Mouse (Mus musculus) cerebral cortex, adult 2 months (tissue): ENCODE measurements around the gene Jade3.

ENCODE experiments used
- WGBS: fragments of 180-500 bp; shearing (Covaris S2); methylation state at CpG from one replicate; pipeline ENCODE4 v1.1.7; 2018; 5-methylcytosine and 5-hydroxymethylcytosine counted together

Gene Jade3

DNA sequence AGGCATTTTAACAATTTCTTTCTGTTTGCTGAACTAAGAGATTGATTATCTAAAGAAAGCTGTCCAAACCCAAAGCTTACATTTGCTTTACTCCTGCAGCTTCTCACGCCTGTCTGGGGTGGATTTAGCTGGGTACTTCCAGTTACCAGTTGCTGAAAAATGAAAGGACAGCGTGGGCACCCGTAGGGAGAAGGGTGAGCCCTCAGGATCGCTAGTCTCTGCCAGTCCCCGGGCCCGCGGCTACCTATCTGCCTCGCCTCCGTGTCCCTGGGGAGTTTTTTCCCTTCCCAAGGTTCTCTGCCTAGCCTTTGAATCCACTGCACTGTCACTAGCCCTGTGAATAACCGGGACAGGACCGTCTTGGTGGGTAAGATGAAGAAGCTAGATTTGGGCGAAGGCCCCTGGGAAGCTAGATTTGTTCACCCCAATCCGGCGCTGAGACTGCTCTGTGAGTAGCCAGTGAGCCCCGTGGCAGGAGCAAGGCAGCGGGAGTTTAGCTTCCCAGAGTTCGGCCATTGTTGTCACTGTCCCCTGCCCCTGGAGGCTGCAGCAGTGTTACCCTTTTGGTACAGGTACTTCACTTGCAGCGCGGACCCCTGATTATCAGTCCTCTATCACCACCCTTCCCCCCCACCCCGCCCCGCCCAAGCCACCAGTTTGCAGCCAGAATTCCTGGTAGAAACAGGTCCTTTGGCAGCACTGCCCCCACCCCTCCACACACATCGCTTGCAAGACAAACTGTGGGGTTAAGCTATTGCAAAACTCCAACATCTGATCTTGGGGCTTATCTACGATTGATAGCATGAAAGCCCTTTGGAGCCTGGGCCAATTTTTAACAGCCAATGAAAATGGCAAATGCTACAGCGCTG, 122.8 kb downstream of the Jade3 start:
- WGBS: 10% methylated on average over 23 of the region's 24 CpGs

DNA sequence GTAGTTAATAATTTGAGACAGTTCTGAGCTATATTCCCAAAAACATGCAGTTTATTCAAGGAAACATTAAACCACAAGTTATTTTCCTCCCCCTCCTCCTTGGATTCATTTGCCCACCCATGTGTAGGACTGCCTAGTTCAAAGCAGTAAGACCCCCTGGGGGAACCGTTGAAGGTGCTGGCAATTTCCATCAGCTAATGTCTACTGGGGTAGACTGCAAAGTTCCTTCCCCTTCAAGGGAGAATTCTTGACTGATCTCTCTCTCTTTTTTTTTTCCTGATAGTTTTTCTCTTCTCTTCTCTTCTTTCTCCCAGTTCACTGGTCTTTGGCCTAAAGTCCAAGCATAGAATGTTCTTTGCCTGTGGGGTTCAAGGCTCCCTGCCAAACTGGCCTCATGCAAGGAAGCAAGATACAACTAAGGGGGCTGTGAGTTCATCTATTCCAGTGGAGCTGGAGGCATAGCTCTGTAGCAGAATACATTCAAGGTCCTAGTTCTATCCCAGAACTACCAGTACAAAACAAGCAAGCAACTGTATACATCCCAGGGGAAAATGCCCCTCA, 123.5 kb downstream of the Jade3 start:
- 23% methylated on average over 1 of the region's 1 CpGs for WGBS

- WGBS: 78% methylated on average over 3 of the region's 3 CpGs
Observed at GRCm38 (mm10) chrX:20549532-20549931, 124.0 kb downstream of the Jade3 start, which contains the start of gene Rgn. TSS of gene Rgn (plus strand) at chrX:20549787.

- WGBS: 89% methylated on average over 2 of the region's 2 CpGs
Observed at GRCm38 (mm10) chrX:20552199-20552598, 126.7 kb downstream of the Jade3 start.

DNA sequence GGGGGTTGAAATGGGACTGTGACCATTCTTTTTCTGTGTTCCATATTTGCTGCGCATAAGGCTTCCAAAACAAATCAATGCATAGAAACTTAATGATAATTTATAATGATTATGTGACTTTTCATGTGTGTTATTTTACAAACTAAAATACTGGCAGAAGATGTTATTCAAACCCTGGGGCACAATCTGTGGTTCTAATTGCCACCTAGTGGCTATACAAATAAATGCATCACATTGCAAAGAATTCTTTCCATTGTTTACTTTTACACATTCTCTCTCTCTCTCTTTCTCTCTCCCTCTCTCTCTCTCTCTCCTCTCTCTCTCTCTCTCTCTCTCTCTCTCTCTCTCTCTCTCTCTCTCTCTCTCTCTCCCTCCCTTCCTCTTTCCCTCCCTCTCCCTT, 136.4 kb downstream of the Jade3 start:
- WGBS: 40% methylated on average over 1 of the region's 1 CpGs

GRCm38 (mm10) chrX:20563941-20564340, 138.5 kb downstream of the Jade3 start:
- 60% methylated on average over 4 of the region's 4 CpGs for WGBS
